Mouse (Mus musculus): ENCODE measurements around the gene Slc44a2.
A peak's percentile ranks its signal among the peaks of the same experiment; 100 is the strongest.

- TF ChIP-seq EP300 (IDR thresholded peaks at IDR 0.05) (no peak), CTCF (IDR thresholded peaks at IDR 0.05) (peak; percentile 87)
Measured at GRCm38 (mm10) chr9:21366541-21367220, 46.2 kb downstream of the Slc44a2 start.

Data from lung, postnatal 0 days (tissue).